Mouse (Mus musculus) midbrain, embryonic 11.5 days (tissue): ENCODE data around the gene Rims1. TPM values are rescaled to one million over a fixed set of nuclear protein-coding genes. Genes with fewer than 3 reads are reported as not detected.

Source experiments
- ATAC-seq: fragments of 200-750 bp; cut with Nextera tagmentation; 2 replicates; pipeline ENCODE4 v1.8.0; 2017; ENCODE audit warnings: moderate TSS enrichment, moderate library complexity; ENCODE audit not compliant: low FRiP score
- DNase-seq: peaks from one replicate; pipeline ENCODE4 v3.0.0; 2015; ENCODE audit warnings: low spot score; ENCODE audit errors: missing footprints
- H3K27ac ChIP-seq: fragments of 300-500 bp; sonication (generic); 2 replicates; pipeline ENCODE4 v1.5.1; 2014; ENCODE audit warnings: low read depth, low read length
- H3K27me3 ChIP-seq: fragments of 300-500 bp; sonication (generic); 2 replicates; pipeline ENCODE4 v1.6.1; 2014; ENCODE audit warnings: mild to moderate bottlenecking, low read length, moderate library complexity, mixed read lengths; ENCODE audit not compliant: control insufficient read depth, insufficient read depth
- H3K36me3 ChIP-seq: fragments of 300-500 bp; sonication (generic); 2 replicates; pipeline ENCODE4 v1.6.1; 2014; ENCODE audit warnings: mild to moderate bottlenecking, low read length, moderate library complexity, mixed read lengths; ENCODE audit not compliant: control insufficient read depth, insufficient read depth
- H3K4me1 ChIP-seq: fragments of 300-500 bp; sonication (generic); 2 replicates; pipeline ENCODE4 v1.6.1; 2014; ENCODE audit warnings: low read length; ENCODE audit not compliant: control insufficient read depth, insufficient read depth
- H3K4me2 ChIP-seq: fragments of 300-500 bp; sonication (generic); 2 replicates; pipeline ENCODE4 v1.6.1; 2014; ENCODE audit warnings: mild to moderate bottlenecking, moderate library complexity
- H3K4me3 ChIP-seq: fragments of 300-500 bp; sonication (generic); 2 replicates; pipeline ENCODE4 v1.5.1; 2014; ENCODE audit warnings: low read depth, low read length
- H3K9ac ChIP-seq: fragments of 300-500 bp; sonication (generic); 2 replicates; pipeline ENCODE4 v1.6.1; 2014; ENCODE audit warnings: low read length
- H3K9me3 ChIP-seq: fragments of 300-500 bp; sonication (generic); 2 replicates; pipeline ENCODE4 v1.6.1; 2016; ENCODE audit warnings: low read length; ENCODE audit not compliant: control insufficient read depth
- WGBS: fragments of 180-500 bp; shearing (Covaris S2); extraction: QIAGEN DNeasy Blood & Tissue Kit; methylation state at CpG from one replicate; pipeline ENCODE4 v1.1.7; 2014; 5-methylcytosine and 5-hydroxymethylcytosine counted together
- polyA plus RNA-seq: library from polyadenylated mRNA; unstranded; fragments of >200 nt; fragmentation: Nextera tagmentation; extraction: Ambion mirVana; gene quantifications from 2 replicates; pipeline ENCODE4 v1.2.1, GENCODE M21; 2014

Gene Rims1
- 2.1 and 3.6 TPM in 2 replicates for polyA plus RNA-seq

DNA sequence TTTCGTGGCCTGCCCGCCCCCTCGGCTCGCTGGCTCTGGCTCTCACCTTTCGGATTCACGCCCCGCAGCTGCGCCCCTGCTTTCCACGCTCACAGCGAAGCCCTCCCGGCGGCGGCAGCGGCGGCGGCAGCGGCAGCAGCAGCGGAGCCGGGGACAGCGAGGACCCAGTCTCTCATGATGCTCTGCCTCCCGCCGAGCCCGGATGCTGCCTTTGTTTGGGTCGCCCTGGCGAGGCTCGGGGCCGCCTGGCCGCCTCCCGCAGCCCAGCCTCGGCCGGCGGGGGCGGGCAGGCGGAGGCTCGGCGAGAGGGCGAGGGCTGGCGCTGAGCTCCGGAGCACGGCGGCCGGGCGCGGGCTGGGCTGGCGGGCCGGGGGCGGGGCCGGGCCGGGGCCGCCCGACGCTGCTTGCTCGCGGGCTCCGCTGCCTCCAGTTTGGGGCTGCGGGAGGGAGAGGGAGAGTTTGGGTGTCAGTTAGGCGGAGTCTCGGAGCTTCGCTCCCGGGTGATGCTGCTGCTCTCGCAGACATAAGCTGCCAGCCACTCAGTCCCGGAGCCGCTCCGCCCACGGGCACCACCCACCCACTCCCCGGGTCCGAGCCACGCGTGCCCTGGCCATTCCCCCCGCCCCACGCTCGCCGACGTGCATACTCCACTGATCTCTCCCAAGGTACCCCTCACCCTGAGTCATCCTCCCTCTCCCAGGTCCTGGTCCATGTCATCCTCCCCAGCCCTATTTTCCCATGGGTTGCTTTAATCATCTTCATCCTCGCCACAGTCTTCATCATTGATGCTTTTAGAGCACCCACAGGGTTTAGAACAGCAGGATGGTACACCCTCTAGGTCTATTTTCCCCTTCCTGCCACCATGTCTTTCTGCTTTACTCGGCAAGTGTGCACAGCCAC, at the start of gene Rims1:
Gene Rims1, minus strand, starts transcription at position 269 of the 900 bp plus-strand sequence.
- H3K36me3 ChIP-seq, result no peaks in the 10 kb centered on the region
- H3K9me3 ChIP-seq, result no peaks in the 10 kb centered on the region
- H3K4me1 ChIP-seq, result 0 out of 2 replicates have a peak, but pooled peaks cover 4% of the 10 kb centered on the region
- under 1% methylated on average over 63 of the region's 76 CpGs for WGBS
- peaks cover 3% of the 10 kb centered on the region for H3K27me3 ChIP-seq
- peak within 1 kb of the TSS; percentile 69 for H3K4me2 ChIP-seq
- peak; percentile 95 for ATAC-seq
- peak within 1 kb of the TSS; percentile 86 for H3K9ac ChIP-seq
- H3K27ac ChIP-seq, result no peak within 1 kb of the TSS
- DNase-seq, result peak; percentile 95
- peak within 1 kb of the TSS; percentile 74 for H3K4me3 ChIP-seq

DNA sequence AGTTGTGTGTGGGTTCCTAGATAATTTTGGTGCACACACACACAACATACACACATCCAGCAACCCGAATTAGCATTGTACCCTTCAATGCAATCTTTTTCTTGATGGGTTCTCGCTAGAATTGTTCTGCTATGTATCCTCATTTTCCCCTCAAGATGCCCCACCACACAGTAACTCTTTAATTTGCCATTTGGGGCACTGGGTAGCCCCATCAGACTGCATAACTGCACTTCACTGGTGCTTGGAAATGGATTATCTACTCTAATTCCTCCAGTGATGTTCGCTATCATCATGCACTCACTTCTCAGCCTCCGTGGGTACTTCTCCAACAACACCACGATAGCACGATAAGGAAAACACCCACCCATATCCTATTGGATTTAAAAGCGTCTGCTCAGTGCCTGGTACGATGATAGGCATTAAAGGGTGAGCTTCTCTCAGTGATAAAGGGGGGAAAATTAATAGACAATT, 867 bp upstream of the Rims1 start:
- Histone ChIP-seq H3K4me1 (0 out of 2 replicates have a peak, but pooled peaks cover 4% of the 10 kb centered on the region), H3K9me3 (no peaks in the 10 kb centered on the region), H3K36me3 (no peaks in the 10 kb centered on the region), H3K27ac (no peak overlapping the region), H3K4me3 (peak overlapping the region; percentile 74), H3K9ac (peak overlapping the region; percentile 86), H3K4me2 (peak overlapping the region; percentile 69), H3K27me3 (peaks cover 3% of the 10 kb centered on the region)
- DNase-seq (no peak), ATAC-seq (no peak)
- 33% methylated on average over 8 of the region's 8 CpGs for WGBS

DNA sequence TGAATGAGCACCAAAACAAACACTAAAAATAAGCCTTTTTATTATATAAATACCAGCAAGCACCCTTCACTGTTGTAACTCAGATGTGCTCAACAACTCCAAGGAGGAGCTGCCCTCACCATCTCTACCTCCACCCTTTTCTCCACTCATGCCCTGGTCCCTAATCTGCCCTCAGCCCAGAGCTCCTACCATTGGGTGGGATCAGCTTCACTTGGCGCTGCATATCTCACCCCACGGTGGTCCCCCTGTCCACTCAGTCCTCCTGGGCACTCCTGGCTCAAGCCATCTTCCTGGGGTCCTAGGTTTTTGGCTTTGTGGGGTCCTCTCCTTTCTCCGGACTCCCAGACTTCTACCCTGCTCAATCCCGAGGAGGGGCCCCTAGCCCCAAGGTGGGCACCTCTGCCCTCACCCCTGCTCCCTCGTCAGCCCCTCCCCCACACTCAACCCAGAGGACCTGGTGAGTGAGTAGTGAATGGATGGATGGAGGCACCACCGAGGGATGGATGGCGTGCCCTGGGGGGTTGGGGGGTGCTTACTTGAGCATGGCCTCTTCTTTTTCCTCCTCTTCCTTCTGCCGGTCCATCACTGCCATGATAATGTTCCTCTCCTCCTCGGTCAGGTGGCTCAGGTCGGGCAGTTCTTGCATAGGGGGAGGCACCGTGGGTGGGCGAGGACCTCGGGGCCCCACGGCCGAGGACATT, 619 bp downstream of the Rims1 start:
- Histone ChIP-seq H3K9ac (peak overlapping the region; percentile 86), H3K4me3 (peak overlapping the region; percentile 74), H3K36me3 (no peaks in the 10 kb centered on the region), H3K27ac (no peak overlapping the region), H3K27me3 (peaks cover 3% of the 10 kb centered on the region), H3K4me2 (peak overlapping the region; percentile 69), H3K9me3 (no peaks in the 10 kb centered on the region), H3K4me1 (0 out of 2 replicates have a peak, but pooled peaks cover 4% of the 10 kb centered on the region)
- DNase-seq, result peak; percentile 90
- peak; percentile 68 for ATAC-seq
- WGBS, result 4% methylated on average over 14 of the region's 15 CpGs

DNA sequence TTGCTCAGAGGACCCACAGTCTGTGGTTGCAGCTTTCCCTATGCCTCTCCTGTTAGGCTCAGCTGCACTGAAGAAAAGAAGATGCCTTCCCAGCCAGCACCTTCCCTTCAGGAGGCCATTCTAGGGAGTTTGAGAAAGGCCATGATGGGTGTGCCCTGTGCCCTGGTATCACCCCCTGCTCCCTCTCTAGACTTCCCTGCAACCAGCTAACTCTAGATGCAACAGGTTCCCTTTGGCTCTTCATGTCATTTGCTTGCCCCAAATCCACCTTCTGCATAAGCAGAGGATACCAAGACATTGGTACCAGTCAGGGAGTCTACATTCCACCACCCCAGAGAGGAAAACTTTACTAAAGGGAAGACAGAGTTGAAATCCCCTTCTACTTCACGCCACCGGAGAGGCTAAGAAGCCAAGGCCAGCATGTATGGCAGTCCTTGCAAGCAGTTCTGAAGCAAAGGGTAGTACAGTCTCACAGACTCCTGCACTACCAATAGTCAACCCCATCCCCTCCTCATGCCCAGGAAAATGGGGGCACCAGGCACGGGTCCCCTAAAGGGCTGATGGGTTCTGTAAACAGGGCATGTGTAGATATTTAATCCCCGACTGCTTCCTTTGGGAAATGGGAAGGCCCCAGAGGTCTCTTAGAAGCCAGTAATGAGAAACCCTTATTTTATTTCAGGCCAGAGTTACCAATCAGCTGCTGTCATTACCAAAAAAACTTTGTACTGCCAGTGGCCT, 1.5 kb downstream of the Rims1 start:
- Histone ChIP-seq H3K4me1 (0 out of 2 replicates have a peak, but pooled peaks cover 4% of the 10 kb centered on the region), H3K27ac (no peak overlapping the region), H3K4me2 (peak overlapping the region; percentile 11; the same call in 1 of the 2 replicates), H3K36me3 (no peaks in the 10 kb centered on the region), H3K4me3 (no peak overlapping the region), H3K9ac (no peak overlapping the region), H3K9me3 (no peaks in the 10 kb centered on the region), H3K27me3 (peaks cover 3% of the 10 kb centered on the region)
- ATAC-seq (no peak), DNase-seq (peak; percentile 82)
- WGBS, result 76% methylated on average over 4 of the region's 4 CpGs

DNA sequence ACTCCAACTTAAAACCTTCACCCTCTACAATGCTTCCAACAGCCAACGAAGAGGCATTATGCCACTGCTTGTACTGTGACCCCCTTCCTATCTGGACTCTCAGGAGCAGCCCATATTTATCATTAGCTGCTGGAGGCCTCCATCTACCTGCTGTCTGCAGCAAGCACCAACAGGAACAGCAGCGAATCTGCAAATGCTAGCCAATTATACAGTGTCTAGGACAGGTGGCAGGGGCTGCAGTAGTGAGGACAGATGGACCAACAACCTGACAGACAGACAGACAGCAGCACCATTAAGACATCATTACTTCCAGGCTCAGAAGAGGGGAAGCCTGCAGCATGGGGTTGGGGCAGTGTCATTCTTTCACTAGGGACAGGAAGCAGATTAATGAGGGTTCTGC, 2.3 kb downstream of the Rims1 start:
- Histone ChIP-seq H3K9ac (no peak overlapping the region), H3K36me3 (no peaks in the 10 kb centered on the region), H3K27me3 (peaks cover 3% of the 10 kb centered on the region), H3K4me3 (no peak overlapping the region), H3K9me3 (no peaks in the 10 kb centered on the region), H3K4me1 (0 out of 2 replicates have a peak, but pooled peaks cover 4% of the 10 kb centered on the region), H3K27ac (no peak overlapping the region), H3K4me2 (no peak overlapping the region)
- 82% methylated on average over 2 of the region's 2 CpGs for WGBS
- ATAC-seq, result no peak
- DNase-seq, result no peak

DNA sequence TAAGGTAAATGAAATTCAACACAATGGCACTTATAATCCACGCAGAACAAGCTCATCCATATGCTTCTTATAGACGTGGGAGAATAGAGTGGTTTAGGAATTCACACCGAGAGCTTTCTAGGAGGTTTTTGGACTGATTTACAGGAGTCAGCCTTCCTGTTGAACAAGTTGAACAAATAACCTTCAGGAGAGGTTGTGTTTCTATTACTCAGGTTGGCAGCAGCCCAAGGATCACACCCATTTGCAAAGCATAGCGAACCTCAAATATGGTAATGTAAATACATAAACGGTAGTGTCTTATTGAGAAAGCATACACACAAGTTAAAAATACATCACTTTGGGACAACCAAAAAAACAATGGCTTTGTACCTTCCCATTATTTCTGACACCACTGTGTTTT, 5.5 kb downstream of the Rims1 start:
- no peaks in the 10 kb centered on the region for H3K9me3 ChIP-seq
- no peaks in the 10 kb centered on the region for H3K36me3 ChIP-seq
- H3K27me3 ChIP-seq, result no peaks in the 10 kb centered on the region
- no peak overlapping the region for H3K4me2 ChIP-seq
- WGBS, result 87% methylated on average over 5 of the region's 5 CpGs
- H3K4me1 ChIP-seq, result no peaks in the 10 kb centered on the region
- H3K4me3 ChIP-seq, result no peak overlapping the region
- H3K9ac ChIP-seq, result no peak overlapping the region
- H3K27ac ChIP-seq, result no peak overlapping the region
- no peak for DNase-seq
- no peak for ATAC-seq

DNA sequence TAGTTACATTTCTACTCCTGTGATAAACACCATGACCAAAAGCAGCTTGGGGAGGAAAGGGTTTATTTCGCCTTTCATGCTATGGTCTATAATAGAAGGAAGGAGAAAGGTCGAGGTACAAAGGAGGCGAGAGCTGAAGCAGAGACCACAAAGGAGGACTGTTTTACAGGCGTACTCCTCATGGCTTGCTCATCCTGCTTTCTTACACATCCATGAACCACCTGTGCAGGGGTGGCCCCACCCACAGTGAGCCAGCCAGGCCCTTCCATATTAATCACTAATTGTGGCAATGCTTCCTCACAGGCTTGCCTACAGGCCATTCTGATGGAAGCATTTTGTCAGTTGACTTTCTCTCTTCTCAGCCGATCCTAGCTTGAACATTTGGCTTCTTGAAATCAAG, 8.7 kb downstream of the Rims1 start:
- no peak overlapping the region for H3K27ac ChIP-seq
- no peaks in the 10 kb centered on the region for H3K27me3 ChIP-seq
- DNase-seq (no peak), ATAC-seq (no peak)
- no peaks in the 10 kb centered on the region for H3K9me3 ChIP-seq
- no peak overlapping the region for H3K9ac ChIP-seq
- no peaks in the 10 kb centered on the region for H3K36me3 ChIP-seq
- no peaks in the 10 kb centered on the region for H3K4me1 ChIP-seq
- no peak overlapping the region for H3K4me3 ChIP-seq
- 71% methylated on average over 5 of the region's 5 CpGs for WGBS
- no peak overlapping the region for H3K4me2 ChIP-seq

DNA sequence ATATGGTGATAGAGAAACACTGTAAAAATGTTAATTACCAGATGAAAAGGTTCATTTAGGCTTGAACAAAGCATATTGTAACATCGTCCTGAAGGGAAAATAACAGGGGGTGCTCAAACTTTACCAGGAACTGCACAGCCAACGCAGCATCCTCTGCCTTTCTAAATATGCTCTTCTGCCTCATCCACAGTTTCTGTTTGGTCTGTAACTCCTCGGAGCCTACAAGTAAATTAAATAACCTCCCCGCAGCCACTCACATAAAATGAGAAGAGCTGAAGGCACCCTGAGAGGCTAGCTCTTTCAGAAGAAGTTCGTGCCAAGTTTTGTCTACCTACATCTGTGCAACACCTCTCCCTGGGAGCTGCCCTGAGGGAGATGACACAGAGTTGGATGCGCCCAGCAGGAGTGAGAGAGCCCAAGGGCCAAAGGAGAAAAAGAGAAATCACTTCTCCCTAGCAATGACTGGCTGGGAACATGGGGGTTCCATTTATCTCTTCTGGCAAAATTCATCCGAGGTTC, 16.3 kb downstream of the Rims1 start:
- WGBS, result 39% methylated on average over 7 of the region's 7 CpGs
- DNase-seq, result no peak
- H3K9me3 ChIP-seq, result no peaks in the 10 kb centered on the region
- H3K4me2 ChIP-seq, result no peak overlapping the region
- no peaks in the 10 kb centered on the region for H3K4me1 ChIP-seq
- no peak overlapping the region for H3K9ac ChIP-seq
- H3K4me3 ChIP-seq, result no peak overlapping the region
- no peak overlapping the region for H3K27ac ChIP-seq
- H3K27me3 ChIP-seq, result no peaks in the 10 kb centered on the region
- no peaks in the 10 kb centered on the region for H3K36me3 ChIP-seq
- no peak for ATAC-seq
